Mouse (Mus musculus) MEL-GATA-1-ER (cell line): ENCODE data around the gene Hoxd9.

Experiments
- DNase-seq: peaks from one replicate; pipeline ENCODE4 v3.0.0-alpha.2; 2012; ENCODE audit warnings: low read depth; ENCODE audit errors: extremely low read depth

The Hoxd9 gene

DNA sequence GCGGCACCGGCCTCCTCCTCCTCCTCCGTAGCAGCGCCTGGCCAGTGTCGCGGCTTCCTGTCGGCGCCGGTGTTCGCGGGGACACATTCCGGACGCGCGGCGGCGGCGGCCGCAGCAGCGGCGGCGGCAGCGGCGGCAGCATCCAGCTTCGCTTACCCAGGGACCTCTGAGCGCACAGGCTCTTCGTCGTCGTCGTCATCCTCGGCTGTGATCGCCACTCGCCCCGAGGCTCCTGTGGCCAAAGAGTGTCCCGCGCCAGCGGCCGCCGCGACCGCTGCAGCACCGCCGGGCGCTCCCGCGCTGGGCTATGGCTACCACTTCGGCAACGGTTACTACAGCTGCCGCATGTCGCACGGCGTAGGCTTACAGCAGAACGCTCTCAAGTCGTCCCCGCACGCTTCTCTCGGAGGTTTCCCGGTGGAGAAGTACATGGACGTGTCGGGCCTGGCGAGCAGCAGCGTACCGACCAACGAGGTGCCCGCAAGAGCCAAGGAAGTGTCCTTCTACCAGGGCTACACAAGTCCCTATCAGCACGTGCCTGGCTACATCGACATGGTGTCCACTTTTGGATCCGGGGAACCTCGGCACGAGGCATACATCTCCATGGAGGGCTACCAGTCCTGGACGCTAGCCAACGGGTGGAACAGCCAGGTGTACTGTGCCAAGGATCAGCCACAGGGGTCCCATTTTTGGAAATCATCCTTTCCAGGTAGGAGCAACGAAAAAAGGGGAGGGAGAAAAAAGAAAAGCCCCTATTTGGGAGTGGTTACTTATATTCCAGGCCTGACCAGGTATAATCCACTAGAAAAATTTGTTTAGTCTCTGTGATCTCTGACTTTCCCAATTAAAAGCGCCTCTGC is 28.9 kb upstream of the Hoxd9 start:
- DNase-seq, result no peak

DNA sequence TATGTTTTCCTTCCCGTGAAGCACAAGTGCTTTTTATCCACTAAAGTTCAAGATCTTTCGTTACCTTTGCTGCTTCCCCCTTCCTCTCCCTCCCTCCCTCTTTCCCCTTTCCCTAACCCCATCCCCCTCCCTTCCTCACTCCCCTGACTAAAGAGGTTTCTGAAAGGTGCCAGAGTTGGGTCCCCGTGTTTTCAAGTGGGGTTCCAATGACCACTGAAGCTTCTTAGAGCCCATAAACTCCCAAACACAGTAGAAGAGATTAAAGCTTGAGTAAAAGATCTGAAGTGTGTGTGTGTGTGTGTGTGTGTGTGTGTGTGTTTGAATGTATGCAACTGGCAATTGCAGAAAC is 28.3 kb upstream of the Hoxd9 start:
- no peak for DNase-seq

DNA sequence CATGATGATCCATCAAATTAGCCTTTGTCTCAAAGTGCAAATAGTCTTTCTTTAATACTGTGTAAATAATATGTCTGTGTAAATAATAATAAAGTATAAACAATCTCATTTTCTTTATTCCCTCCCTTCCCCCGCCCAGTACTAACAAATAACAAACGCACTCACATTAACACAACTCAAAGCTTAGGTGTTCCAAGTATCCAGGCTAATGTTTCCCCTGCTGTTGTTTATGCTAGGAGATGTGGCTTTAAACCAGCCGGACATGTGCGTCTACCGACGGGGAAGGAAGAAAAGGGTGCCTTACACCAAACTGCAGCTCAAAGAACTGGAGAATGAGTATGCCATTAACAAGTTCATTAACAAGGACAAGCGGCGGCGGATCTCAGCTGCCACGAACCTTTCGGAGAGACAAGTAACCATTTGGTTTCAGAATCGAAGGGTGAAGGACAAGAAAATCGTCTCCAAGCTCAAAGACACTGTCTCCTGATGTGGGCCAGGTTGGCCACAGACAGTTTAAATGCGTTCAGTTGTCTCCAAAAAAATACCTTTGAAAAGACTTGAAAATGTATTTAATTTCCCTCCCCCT is 27.8 kb upstream of the Hoxd9 start:
- no peak for DNase-seq

DNA sequence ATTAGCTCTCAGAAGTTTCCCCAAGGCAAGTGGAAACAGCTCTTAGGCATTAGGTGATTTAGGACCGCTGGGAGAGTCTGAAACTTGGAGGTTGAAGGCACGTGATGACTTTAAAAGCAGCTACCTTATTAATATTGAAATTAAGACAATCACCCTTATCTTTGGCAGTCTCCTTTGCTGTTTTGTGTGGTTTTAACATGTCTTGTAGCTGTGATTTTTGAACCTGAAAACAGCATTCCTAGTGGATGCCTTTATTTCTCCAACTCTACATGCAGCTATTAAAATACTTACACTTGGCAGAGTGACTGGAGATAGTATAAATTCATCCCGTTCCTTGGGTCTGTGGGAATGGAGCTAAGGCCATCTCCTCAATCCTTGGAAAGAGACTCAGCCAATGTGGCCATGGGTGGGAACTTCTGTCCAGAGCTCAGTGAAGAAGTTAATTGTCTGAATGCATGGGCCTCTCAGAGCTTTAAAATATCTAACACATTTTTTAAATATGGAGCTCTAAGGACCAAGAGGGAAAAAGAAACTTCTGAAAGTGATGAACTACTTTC is 26.8 kb upstream of the Hoxd9 start:
- no peak for DNase-seq

DNA sequence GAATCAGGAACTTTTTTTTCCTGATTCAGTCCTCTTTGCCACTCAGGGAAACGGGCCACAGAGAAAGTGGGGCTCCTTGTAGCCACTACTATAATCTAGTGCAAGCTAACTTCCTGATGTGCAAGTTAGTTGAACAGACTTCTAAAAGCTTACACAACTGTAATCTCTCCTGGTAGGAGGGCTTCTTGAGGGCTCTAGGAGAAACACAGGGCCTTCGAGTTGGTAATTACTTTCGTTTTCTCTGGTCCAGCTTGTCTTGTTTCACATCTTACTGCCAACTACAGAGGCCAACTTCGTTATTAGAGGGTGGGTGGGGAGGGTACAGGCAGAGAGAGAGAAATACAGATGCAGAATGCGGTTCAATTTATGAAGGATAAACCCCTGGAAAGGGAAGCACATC is 25.7 kb upstream of the Hoxd9 start:
- DNase-seq, result no peak

DNA sequence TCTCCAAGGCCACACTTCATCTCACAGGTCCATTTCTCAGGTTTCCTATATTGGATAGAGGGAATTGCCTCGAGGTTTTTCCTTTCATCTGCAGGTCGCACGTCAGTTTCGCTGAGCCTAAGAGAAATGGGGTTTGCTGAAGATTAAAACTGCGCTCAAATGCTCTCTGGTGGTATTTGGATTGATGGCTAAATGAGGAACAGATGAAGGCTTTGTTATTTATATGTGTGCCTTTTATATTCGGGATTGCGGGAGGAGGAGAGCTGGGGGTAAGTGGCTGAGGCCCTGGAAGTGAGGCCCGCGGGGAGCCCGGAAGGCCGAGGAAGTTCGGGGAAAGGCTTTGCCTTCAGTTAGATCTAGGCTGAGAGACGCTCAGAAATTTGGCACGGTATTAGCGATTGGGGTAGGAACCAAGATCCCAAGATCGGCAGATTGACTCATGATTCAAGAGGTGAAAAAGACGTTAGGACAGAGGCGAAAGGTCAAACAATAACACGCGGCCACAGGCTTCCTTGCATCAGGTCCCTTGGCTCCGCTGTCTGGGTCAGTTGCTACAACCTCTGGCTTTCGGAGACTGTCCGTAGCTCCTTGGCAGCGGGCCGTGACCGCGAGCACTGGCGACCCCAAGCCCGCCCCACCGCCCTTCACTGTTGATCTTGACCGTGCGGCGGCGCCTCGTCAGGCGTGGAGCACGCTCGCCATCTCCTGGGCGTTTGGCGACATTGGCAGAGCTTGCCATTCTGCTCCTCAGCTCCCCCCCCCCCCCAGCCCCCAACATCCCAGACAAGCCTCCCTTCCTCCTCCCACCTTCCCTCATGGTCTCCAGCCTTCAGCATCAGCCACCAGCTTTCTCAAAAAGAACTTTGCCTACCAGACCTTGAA is 24.8 kb upstream of the Hoxd9 start:
- no peak for DNase-seq

DNA sequence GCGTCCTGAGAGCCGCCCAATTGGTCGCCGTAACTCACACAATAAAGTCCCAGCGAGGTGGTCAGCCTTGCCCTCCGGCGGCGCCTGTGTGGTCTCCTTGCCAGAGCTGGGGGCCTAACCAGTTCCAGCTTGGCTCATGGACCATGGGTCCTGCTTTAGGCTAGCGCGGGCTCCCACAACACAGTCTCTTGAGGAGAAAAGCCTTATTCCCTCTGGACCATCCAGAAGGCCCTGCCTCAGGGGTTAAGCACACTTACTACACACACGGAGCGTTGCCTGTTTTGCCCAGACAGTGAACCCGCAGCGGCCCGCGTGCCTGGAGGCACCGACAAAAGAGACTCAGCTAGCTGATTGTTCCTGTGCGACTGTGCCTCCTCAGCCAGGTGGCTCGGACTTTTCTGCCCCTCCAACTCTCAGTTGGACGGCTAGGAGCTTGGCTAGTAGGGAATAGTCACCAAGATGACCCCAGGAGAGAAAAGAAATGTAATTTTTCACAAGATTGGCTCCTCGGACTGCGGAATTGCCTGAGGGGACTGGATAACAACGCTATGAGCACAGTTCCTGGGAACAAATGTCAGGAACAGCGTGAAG is 23.6 kb upstream of the Hoxd9 start:
- DNase-seq, result no peak

DNA sequence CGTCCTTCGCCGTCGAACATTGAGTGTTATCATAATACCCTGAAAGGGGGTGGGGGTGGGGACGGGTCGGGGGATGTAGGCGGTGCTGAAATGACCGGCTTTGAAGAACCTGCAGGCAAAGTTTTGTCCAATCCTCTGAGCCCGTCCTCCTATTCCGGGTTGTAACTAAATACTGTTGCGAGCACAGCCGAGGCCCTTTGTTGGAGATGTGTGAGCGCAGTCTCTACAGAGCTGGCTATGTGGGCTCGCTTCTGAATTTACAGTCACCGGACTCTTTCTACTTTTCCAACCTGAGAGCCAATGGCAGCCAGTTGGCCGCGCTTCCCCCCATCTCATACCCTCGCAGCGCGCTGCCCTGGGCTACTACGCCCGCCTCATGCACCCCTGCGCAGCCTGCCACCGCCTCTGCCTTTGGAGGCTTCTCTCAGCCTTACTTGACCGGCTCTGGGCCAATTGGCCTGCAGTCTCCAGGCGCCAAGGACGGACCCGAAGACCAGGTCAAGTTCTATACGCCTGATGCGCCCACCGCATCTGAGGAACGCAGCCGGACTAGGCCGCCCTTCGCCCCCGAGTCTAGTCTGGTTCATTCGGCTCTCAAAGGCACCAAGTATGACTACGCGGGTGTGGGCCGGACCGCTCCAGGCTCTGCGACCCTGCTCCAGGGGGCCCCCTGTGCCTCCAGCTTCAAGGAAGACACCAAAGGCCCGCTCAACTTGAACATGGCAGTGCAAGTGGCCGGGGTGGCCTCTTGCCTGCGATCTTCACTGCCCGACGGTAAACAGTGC is 22.5 kb upstream of the Hoxd9 start, which contains the start of gene Hoxd12:
Hoxd12 (plus strand) TSS at position 133 of the 785 bp plus-strand sequence.
- no peak for DNase-seq

DNA sequence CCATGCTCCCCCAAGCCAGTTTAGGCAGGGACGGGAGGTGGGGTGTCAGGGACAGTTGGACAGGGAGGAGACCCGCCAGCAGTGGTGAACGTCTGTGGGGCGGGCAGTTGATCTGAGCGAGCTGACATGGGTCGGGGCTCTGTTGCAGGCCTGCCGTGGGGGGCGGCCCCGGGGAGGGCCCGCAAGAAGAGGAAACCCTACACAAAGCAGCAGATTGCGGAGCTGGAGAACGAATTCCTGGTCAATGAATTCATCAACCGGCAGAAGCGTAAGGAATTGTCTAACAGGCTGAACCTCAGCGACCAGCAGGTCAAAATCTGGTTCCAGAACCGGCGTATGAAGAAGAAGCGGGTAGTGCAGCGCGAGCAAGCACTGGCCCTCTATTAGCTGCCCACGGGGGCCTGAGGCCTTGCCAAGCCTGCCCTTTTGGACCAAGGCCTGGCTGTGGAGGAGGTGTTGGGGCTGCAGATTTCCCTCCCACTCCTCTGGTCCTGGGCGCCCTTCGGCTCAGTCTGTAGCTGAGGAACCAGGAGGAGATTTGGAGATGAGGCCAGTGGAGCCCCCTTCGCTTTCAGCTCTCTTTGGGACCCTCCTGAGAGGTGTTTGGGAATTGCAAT is 21.8 kb upstream of the Hoxd9 start:
- DNase-seq, result no peak

DNA sequence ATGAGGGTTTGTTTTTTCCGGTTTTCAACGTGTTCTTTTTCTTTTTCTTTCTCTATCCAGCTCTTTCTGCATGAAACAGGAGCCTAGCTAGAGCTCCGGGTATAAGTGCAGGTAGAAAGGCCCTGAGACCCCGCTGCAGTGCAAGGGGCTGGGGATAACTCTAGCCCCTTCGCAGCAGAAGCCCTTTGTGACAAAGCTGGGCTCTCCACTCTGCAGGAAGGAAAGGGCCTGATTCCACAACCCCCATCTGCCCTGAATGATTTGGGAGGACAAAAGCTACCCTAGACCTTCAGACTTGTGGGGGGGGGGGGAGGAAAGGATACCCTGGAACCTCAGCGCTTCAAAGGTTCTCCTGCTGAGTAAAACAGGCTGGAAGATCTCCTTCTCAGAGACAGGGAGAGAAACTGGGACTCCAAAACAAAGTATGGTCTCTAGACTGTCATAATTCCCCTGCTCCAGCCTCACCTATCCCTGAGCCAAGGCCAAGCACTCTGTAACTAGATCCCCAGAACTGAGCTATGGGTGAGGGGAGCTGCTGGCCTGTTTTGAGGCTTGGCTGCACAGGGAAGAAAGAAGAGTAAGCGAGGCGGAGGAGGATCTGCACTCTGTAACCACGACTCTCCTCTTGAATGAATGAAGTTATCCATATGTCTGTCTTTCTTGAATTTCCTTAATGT is 21.0 kb upstream of the Hoxd9 start:
- DNase-seq, result no peak

DNA sequence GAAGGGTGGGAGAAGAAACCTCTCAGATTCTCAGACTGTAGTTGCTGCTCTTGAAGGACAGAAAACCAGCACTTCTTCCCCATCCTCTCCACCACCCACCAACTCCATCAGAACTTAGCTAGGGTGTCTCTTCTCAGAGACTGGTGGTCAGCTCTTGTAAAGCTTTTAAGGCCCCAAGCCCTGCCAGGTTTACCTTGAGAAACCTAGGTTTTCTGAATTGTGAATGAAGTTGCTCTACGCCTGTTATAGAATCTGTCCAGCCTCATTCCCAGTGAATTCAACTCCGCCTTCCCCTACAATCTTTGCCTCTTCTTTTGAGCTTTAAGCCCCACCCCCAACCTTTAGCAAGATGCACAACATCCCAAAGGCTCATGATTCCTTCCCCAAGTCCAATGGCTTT is 20.4 kb upstream of the Hoxd9 start:
- DNase-seq, result no peak

DNA sequence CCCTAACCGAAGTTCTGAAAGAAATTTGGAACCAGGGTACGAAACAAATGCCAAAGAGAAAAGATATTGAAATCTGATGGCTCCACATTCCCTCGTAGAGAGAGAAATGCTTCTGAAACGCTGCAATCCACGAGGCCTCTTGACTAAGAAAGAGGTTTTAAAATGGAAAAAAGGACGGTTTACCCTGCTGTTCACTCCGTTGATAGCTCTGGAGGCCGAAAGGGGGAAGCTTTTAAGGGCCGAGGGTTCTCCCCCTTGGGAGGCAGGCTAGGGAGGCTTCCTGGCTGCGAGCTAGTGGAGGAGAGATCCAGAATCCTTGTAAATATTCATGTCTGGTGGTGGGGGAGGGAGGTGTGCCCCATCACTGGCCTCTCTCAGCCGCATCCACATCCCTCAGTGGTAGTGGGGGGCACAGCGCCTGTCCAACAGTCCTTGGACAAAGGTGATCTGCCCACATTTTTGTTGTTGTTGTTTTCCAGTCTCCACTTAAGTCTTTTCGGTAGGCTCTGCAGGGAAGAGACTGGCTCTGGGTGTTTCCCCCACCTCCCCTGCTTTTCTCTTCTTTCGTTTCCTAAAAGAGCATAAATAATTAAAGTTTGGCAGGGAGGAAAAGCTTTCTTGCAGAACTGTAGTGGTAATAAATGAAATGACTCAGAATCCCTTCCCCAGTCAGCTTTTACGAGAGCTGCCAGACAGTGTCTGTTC is 18.5 kb upstream of the Hoxd9 start, which contains the start of gene Hoxd11:
Hoxd11 (plus strand) TSS at position 667 of the 705 bp plus-strand sequence.
- DNase-seq, result no peak

DNA sequence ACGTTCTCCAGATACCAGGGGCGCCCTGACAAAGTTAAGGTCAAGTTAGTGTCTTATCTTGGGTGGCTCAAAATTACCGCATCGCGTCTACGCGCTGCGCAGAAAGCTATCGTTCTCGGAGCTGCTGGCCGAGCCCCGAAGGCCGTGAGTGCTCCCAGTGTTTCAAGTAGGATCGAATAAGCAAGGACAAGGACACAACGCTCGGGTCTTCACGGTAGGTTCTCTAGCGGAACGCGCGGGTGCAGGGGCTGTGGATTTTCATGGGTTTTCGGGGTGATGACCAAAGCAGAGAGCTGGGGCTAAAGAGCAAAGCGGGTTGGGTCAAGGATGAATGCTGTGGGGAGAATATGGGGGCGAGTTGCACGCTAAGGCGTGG is 17.9 kb upstream of the Hoxd9 start:
- DNase-seq, result no peak

DNA sequence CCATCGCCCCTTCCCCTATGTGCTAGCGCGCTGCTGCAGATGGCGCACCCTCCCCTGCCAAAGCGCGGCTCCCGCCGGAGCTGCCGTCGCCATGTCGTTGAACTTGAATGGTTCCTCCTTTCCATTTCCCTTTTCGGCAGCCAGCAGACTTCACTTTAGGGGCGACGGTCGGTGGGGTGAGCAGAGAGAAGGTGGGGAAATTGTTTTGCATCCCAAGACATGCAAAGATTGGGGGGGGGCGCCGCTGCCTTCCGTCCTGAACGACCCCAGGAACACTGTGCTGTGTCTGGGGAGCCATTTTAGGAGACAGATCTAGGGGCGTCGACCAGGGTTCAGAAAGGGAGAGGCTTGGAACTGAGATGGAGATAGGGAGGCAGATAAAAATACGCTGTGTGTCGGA is 17.5 kb upstream of the Hoxd9 start:
- no peak for DNase-seq

DNA sequence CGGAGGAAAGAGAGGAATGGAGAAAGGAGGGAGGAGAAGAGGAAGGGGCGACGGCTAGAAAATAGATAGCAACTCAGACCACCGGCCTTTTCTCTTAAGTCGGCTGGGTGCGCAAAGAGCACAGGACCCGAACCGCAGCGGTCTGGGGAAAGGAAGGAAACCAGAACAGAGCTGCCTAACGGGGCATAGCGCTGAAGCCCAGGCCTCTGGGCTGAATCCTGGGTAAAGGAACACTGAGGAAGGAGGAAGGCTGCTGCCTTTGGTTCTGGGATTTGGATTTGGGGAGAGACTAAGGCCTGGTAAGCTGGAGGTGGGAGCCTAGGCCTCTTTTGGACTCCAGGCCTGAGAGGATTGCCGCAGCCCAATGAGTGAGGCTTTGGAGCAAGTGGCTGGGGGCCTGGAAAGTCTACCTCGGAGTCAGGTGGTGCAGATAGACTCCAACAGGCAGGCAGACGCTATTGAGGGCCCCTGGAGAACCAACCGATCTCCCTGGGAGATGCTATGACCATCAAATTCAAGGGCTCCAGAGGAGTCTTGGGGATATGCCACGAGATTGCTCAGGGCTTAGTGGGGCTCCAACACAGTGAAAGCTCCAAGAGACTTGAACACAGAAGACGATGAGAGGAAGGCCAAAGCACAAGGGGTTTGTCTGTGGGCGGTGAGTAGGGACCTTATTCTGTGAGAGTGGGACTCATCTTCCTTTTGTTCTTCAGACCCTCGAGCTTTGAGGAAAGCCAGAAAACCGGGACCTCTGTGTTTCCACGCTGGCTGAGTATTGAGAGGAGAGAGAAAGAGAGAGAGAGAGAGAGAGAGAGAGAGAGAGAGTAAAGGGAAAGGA is 16.7 kb upstream of the Hoxd9 start:
- DNase-seq, result no peak

DNA sequence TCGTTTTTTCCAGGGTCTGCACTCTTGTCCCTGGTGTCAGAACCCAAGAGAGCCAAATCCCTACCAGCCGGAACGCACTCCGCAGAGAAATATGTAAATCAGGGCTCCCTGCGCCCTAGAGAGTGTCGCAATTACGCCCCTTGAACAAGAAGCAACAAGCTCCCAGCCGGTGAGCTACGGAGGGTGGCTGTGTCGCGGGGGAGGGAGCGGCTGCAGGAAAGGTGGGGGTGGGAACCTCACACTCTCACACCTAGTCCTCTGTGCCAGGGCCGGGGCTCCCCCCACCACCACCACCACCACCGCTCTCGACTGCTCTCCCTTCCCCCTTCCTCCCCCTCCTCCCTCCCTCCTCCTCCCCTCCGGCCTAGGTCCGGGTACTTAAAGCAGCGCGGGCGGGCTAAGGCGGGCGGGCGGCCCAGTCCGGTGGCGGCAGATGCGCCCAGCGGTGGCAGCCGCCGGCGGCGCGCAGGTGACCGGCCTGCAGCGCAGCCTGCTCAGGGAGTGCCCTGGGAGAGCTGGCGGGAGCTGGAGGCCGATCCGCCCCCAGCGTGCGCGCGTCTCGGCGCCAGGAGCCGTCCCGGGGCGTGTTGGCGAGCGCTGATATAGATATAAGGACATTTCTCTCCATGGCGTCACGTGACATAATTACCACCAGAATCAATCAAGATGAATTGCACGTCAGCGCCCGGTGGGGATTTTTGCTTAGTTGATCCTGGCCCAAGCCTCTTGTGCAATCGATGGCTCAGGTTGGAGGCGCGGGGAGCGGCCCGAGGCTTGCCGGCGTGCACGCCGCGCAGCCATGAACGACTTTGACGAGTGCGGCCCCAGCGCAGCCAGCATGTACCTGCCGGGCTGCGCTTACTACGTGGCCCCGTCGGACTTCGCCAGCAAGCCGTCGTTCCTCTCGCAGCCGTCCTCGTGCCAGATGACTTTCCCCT is 15.7 kb upstream of the Hoxd9 start:
- no peak for DNase-seq

DNA sequence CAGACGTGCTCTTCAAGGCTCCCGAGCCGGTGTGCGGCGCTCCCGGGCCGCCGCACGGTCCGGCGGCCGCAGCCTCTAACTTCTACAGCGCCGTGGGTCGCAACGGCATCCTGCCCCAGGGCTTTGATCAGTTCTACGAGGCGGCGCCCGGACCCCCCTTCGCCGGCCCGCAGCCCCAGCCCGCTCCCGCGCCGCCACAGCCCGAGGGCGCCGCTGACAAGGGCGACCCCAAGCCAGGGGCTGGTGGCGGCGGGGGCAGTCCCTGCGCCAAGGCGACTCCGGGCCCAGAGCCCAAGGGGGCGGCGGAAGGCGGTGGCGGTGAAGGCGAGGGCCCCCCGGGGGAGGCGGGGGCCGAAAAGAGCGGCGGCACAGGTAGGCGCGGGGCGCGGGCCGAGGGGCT is 14.7 kb upstream of the Hoxd9 start:
- no peak for DNase-seq
